Mouse (Mus musculus) spleen, adult 18-20 months (tissue): ENCODE measurements around the gene Gtdc1.

Source experiments
- DNase-seq, 2 experiments: peaks; one replicate each; pipeline ENCODE4 v3.0.0; 2022; ENCODE audit warnings: mixed read lengths in 2 of 2

The Gtdc1 gene

GRCm38 (mm10) chr2:44518085-44518484 lies 409.4 kb downstream of the Gtdc1 start:
- DNase-seq: no peak
